Mouse (Mus musculus) megakaryocyte, embryonic 14.5 days (primary cell): ENCODE measurements around the gene Zfp740.

Experiments
- FLI1 ChIP-seq: IDR thresholded peaks from 2 replicates; pipeline ENCODE4 v1.6.1; 2012; ENCODE audit warnings: low read length, inconsistent platforms, mixed read lengths
- GATA1 ChIP-seq: IDR thresholded peaks from 3 replicates; pipeline ENCODE4 v1.6.1; 2012; ENCODE audit warnings: mixed read lengths, low read length, inconsistent platforms, borderline replicate concordance

GRCm38 (mm10) chr15:102195373-102195772 lies 7.7 kb upstream of the Zfp740 start:
- TF ChIP-seq GATA1 = no peak
- no peak for TF ChIP-seq FLI1
